Mouse (Mus musculus) frontal cortex, postnatal 36 days (tissue): ENCODE data around the gene Kcng1.
A peak's percentile ranks its signal among the peaks of the same experiment; 100 is the strongest.

Experiments
- DNase-seq, 2 experiments: peaks; one replicate each; pipeline ENCODE4 v3.0.0; 2022; ENCODE audit warnings: low spot score in 2 of 2

Gene Kcng1

DNA sequence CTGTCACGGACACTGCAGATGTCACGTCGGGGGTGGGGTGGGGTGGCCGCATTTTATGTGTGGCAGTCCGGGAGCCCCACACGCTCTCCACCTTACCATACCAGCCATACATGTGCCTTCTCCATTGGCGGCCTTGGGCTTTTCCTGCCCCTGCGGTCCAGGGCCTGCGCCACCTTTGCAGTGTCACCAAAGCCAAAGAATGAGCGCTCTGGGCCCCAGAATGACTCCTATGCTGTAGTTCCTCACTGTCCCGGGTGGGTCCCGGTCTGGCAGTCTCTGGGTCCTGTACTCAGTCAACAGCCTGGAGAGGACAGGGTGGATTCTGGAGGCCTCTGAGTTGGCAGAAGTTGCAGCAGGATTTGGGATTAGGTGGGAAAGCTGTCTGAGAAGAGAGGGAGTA is at the start of gene Kcng1:
Gene Kcng1 (minus strand): TSS at position 155 of the 400 bp plus-strand sequence.
- DNase-seq: no peak

DNA sequence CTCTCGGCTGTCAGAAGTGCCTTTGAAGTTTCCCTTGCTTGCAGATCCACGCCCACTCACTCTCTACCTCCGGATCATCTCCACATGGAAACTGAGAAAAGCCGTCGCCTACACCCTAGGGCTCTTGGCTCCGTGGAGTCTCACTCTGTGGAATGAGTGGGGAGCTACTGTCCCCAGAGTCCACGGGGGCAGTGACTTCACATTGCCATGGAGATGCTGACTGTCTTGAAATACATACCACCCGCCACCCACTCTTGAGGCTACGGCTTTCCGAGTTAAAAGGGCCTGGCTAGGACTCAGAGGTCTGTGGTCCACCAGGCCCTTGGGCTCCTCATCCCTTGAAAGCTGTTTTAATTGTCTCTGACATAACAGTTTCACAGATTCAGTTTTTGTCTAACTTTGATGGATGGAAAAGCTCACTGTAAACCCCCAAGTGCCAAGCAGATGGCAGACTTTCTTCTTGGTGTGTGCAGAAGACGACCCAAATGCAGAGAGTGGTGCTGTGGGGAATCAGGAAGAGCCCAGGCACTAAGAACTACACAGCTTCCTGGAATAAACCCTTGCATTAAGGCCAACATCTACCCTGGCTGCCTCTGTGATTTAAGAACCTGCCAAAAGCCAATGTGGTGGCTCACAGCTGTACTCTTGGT is 49.0 kb upstream of the Kcng1 start:
- peak; percentile 71 to 80 for DNase-seq

DNA sequence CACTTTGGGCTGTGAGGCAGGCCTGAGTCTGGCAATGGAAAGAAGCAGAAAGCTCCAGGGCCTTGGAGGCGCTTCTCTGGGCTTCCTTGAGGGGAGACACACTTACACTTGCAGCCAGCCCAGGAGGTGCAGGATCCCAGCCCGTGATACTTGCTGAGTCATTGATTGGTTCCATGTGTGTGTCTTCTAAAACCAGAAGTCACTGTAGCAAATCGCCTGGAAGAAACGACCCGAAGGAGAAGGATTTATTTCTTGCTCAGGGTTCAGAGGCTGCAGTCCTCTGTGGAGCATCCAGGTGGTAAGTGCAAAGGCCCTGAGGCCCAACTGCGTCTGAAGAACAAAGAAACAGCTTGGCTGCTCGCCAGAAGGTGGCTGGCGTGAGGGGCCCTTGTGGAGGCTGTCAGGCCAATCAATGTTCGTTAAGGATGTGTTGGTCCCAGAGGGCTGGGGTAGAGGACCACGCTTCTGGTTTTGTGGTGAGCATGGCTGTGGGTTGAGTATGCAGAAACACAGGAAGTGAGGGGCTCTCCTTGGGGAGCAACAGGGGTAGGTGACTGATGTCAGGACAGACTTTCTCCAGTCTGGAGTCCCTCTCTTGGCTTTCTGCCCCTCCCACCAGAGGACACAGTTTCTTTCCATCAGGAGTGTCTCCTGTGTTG is 40.3 kb upstream of the Kcng1 start:
- DNase-seq: no peak

DNA sequence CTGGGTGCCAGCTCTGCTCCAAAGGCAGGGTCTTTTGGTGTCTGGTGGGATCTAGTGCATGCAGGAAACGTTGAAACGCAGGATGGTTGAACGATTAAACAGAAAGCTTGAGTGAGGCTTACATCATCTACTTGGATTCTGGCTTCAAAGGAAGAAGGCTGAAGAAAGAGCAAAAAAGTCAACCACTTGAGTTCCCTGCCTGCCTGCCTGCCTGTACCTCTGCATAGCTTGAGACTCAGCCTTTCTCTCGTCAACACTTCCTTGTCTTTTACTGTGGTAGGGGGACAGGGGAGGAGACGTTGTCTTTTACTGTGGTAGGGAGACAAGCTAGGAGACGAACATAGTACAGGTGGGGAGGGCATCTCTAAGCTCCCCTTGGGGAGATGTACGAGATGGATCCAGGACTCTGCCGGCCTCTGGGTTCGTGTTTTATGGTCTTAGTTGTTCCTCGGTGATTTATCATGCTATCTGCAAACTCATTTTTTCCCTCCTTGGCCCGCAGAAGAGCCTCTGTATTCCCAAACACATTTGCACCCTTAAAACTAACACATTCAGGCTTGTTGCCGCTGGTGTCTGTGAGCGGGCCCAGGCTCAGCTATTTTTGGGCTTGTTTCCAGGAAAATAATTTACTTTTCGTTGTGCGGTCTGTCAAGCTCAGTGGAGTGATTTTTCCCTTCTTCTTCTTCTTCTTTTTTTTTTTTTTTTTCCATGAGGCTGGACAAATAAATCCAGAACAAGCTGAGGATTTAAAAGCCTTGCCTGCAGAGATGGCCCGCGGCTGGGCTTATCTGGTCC is 39.0 kb upstream of the Kcng1 start:
- DNase-seq: no peak

DNA sequence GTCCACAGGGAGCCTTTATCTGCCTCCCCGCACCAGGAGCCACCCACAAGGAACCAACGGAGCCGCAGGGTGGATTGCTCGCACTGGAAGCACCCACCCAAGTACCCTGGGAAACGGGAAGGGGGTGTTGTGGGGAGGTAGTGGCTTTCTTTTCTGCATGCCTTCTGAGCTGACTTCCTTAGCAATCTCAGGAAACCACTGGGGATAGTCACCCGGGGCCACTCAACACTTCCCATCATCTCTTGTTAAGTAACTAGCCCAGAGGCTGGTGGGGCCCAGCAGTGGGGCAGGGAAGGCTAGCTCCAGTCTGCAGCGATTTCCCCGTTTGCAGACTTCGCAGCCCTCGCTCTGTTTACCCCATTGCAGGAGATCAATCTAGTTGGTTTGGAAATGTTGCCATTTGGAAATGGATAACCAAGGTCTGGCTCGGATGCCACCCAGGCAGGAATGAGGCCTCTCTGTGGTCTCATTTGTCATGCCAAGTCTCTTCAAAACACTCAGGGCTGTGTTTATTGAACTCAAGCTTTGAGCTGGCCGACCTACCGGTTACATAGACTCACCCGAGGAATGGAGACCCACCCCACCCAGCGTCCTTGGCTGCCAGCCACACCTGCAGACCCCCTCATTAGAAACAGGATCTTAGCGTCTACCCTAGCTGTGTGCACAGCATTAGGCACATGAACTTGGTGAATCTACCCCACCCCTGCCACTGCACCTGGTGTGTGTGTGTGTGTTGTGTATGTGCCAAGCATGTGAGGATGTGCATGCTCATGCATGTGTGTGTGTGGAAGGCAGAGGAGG is 33.3 kb upstream of the Kcng1 start:
- DNase-seq: no peak

DNA sequence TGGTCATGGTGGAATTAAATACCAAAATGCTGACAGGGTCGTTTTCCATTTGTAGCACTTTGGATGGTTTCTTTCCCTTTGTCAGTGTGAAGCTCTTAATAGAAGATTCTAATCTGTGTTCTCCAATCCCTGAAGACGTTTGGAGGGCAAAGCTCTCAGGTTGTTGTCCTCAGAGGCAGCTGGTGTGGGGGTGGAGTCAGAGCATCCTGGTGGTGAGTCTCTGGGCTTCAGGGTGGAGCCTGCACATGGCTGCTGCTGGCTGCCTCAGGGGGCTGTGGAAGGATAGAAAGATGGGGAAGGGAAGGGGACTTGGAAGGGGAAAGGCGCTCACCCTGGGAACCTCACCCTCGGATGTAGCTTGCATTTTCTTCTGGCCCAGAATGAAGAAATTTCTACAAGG is 31.0 kb upstream of the Kcng1 start:
- DNase-seq: no peak

DNA sequence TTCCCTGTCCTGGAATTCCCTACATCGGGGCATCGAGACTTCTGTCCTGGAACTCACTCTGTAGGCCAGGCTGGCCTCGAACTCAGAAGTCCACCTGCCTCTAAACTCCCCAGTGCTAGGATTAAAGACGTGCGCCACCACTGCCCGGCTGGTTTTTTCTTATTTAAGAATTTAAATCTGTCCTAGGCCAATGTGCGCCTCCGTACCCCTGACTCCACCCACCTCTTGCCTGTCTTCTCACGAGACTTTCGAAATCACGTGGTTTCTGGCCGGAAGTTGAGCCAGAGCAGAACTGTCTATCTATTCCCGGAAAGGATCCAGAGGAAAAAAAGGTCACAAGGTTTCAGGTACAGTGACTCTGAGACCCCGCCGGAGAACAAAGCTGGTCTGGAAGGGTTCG is 29.5 kb upstream of the Kcng1 start:
- DNase-seq: no peak

DNA sequence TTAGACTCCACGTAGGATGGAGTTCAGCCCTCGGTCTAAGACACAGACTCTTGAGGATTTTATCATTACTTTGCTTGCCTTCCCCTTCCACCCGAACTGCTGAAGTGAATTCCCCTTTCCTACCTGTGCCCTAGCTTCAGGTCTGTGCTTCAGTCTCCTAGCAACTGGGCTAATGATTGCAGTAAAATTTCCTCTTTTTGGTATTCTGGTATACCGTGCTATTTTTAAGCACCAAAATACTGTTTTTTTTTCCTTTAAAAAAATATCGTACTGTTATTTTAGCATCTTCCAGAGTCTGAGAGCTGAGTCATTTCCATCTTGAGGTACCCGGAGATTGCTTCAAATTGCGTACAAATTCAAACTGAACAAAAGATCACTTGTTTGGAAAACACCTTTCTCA is 27.4 kb upstream of the Kcng1 start:
- DNase-seq: no peak

DNA sequence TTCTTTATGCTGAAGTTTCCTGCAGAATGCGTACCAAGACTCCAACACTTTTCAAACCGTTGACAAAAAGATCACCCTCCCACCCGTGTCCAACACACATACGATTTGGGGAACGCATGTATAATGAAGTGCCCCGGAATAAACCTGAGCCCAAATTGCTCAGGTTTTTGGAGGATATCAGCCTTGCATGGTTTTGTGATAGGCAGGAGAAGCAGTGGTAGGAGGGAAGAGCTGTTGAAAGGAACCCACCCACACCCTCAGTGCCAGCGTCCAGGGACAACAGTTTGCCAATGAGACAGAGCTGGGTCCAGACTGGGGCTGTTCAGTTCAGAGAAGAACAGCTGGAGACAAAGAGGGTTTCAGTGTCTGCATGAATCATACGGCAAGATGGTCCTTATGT is 18.1 kb upstream of the Kcng1 start:
- peak; percentile 36 to 38 for DNase-seq

DNA sequence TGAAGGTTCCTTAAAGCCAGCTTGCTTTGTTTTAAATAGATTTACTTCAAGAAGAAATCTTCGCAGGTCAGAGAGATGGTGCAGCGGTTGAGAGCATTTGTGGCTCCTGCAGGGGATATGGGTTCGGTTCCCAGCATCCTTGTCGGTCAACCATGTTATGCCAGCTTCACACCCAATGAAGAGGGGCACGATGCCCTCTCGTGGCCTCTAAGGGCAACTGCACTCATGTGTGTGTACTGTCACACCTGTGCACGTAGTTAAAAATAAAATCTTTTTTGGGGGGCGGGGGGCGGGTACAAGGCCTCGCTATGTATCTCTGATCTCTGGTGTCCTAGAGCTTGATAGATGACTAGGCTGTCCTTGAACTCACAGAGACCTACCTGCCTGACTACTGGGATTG is 15.0 kb upstream of the Kcng1 start:
- no peak for DNase-seq

DNA sequence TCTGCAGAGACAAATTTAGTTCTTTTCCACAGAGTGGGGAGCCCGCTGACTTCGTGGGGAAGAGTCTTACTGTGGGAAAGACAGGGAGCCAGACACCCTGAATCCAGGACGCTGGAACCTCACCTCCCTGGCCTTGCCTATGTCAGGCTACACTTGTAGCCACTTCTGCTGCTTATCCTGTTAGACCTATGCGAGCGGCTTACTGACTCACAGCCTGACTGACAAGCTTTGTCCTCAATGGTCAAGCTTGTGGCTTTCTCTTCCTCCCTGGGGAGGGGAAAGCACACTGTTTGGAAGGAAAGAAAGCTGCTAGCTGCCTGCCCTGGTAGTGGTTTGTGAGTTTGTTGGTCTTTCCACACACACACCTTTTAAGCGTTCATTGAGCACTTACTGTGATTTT is 11.0 kb upstream of the Kcng1 start:
- no peak for DNase-seq

DNA sequence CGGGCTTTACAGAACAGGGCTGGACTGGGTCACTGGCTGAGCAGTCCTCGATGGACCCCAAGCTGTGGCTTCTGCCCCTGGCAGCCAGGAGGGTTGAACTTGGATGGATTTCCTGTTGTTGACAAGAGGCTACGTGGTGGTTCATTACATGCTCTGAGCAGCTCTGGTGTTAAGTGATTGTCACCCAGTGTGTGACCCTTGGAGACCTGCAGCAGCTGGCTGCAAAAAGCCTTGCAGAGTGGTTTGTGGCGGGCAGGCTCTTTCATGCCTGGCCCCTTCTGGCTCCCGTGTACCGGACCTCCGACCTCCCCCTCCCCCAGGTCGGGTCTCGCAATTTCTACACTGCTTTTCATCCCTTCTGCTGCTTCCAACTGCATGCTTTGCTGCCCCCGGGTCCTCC is 10.5 kb upstream of the Kcng1 start:
- no peak for DNase-seq

DNA sequence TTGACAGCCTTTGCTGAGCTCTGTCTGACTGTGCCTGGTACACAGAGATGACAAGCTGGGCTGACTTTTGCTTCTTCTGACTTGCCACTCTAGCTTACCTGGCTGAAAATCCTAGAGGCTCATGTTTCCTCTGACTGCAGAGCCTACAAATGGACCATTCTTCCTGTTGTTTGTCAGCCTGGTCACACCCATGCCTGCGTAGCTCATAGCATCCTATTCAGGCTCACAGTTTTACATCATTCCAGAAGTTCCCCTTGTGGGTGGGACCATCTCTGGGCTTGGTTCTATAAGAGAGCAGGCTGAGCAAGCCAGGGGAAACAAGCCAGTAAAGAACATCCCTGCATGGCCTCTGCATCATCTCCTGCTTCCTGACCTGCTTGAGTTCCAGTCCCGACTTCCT is 8.3 kb upstream of the Kcng1 start:
- DNase-seq: no peak

DNA sequence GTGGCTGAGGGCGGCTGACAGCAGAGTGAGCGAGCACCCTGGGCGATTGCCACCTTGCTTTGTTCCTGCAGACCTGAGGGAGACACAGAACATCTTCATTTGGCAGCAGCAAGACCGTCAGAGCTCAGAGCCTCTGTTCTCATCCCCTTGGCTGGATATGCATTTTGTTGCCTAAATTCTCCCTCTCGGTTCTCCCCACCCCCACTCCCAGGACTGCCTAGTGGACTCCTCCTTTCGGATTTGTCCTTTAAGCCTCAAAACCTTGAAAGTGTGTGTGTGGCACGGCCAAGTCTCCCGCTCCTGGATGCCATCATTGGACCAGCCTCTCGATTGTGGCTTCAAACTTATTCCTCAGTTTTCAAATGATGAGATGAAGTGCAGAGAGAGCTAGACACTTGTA is 7.5 kb upstream of the Kcng1 start:
- no peak for DNase-seq

DNA sequence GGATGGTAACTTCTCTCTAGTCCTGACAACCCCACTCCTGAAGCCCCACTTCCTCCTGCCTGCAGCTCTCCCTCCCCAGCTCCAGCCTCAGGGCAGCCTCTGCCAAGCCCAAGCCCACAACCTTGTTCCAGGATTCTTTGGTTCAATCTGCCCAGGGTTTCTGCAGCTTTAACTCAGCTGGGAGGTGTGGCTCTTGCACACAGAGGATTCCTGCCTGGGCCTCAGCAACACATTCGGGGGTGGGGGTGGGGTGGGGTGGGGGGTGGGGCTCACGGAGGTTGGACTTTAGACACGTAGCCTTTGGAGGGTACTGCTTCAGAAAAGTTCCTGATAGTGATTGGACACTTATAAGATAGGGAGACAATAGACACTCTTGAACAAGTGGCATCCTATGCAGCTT is 5.5 kb upstream of the Kcng1 start:
- no peak for DNase-seq

DNA sequence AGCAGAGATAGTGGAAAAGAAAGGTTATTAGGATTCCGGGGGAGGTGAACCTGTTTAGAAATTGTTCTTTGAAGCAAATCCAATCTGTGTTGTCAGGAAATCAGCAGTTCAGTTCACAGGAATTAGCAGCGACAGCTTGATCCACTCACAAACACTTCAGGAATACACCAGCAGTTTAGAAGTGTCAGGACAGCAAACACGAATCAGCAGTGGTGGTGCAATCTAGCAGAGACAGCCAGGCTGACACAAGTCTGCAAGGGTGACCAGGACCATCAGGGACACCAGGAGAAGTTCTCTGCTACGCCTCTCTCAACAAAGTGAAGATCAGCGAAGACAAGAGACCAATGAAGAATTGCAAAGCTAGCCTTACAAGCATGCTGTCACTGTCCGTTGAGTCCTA is 3.6 kb upstream of the Kcng1 start:
- no peak for DNase-seq

DNA sequence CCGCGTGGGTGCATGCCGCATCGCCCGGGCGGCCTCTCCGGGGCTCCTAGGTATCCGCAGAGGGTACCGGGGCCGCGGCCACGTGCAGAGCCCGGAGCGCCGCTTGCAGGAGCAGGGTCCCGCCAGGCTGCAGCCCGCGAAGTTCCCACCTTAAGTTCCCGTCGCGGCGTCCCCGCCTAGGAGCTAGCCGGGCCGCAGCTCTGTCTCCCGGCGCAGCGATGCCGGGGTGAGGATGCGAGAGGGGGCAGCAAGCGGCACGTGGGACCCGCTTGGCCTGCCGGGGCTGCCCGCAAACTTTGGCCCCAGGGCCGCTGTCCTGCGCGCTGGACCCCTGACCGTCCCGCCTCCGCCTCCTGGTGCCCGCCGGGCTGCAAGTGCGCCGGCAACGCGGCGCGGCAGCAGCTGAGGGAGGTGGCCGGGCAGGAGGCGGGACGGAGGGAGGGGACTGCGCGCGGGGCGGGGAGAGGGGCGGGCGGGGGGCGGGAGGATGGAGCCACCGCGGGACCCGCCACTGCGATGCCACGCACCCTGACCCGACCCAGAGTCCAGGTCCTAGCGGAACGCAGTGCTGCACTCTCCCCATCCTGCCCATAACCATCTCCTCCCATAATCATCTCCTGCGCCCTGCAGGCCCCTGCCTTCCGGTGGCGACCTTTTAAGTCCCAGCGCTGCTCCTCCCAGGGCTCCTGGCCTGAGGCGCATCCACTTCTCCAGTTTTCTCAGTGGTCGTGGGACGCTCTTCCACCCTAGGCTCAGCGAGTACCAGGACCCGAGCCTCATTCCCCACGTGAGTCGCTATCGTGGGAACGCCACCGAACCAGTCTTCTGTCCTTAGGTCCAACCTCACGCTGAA is 581 bp downstream of the Kcng1 start:
- no peak for DNase-seq

DNA sequence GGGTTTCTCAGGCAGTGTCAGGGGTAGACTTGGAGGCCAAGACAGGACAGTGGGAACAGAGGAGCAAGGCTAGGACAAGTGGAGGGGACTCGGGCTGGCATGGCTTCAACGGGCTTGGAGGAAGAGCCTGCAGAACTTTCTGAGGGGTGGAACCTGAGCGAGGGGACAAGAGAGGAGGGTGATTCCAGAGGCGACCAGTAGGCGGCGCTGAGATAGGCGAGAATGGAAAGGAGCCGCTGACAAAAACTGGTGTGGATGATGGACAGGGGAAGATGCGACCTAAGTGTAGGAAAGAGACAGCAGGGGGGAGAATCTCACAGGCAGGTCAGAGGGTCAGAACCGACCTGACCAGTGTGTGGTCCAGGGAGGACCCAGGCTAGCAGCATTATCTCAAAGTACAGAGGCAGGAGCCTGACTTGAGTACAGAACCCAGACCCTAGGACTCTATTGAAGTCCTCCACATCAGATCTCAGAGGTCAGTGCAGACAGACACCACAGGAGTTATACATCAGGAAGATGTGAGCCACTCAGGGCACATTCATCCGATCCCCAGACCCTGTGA is 7.1 kb downstream of the Kcng1 start:
- DNase-seq: peak; percentile 64 to 69

DNA sequence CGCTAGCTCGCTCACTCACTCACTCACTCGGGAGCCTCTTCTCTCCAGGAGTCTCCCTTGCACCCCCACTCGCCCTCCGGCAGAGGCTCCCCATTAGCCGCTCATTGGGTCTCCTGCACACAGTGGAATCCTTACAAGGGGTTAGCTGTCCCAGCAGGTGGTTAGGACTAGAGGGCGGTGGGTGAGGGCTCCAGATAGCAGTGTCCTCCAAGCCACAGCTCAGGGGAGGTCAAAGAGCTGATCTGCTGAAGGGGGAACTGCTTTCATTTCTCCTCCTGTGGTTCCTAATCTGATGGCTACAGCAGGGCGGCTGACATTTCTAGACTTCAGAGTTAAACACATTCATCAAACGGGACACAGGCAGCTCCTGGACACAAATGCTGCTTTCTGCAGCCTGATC is 8.1 kb downstream of the Kcng1 start:
- no peak for DNase-seq

DNA sequence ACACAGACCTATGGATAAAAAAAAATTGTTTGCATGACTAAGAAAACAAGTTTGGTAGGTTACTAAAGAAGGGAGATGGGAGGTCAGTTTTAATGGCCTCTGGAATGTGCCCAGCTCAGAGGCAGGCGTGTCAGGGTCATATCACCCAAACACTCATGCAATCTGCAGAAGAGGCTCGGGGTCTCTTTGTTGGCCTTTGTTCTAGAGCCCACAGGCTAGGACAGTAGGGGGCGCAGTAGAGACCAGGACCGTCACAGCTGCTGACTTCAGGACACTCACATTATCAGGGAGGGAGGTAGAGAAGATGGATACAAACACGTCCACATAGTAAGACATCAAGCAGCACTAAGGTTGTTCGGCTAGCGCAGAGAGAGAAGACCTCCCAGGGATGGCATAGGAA is 13.5 kb downstream of the Kcng1 start:
- DNase-seq: no peak

DNA sequence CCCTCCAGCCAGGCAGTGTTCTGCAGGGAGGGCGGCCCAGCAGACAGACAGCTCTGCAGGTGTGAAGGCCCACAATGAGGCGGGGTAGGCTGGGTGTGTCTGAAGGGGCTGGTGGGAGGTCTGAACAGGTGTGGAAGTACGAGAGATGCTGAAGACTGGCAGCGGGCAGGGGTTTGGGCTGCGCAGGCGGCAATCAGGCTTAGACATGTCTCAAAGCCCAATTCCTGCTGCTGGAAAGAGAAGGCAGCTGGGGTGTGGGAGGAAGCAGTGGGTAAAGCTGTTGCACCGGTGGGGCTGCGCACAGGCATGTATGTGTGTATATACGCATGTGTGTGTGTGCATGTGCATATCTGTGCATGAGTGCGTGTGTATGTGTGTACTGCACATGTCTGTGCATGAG is 20.6 kb downstream of the Kcng1 start:
- peak; percentile 63 to 85 for DNase-seq
